Mouse (Mus musculus) megakaryocyte, adult 5-6 weeks (primary cell): ENCODE measurements around the gene Nipa1. TPM values are rescaled to one million over a fixed set of nuclear protein-coding genes. Genes with fewer than 3 reads are reported as not detected.
A peak's percentile ranks its signal among the peaks of the same experiment; 100 is the strongest.

ENCODE experiments used
- ATAC-seq: 2 replicates; pipeline ENCODE4 v1.8.0; 2016; ENCODE audit warnings: mild to moderate bottlenecking, inconsistent platforms; ENCODE audit not compliant: poor library complexity, severe bottlenecking
- total RNA-seq, 2 experiments: library from RNA; stranded (forward) in 1 of 2; stranded (reverse) in 1 of 2; fragments of 153-499, 151-499 nt in 1 of 2; fragments of 221-1000, 200-1000 nt in 1 of 2; gene quantifications; 2 replicates each; pipeline versions ENCODE4 v1.2.3 to v1.2.4; 2015 to 2017

Gene Nipa1
- total RNA-seq, 2 experiments from 2014 or later, result 0.44 to 0.67 TPM

GRCm38 (mm10) chr7:56011018-56011333, 8.8 kb downstream of the Nipa1 start:
- ATAC-seq, result no peak

GRCm38 (mm10) chr7:56010318-56011017, 9.3 kb downstream of the Nipa1 start:
- ATAC-seq, result no peak

GRCm38 (mm10) chr7:55998997-55999396, 20.8 kb downstream of the Nipa1 start:
- no peak for ATAC-seq

- no peak for ATAC-seq
Measured at GRCm38 (mm10) chr7:55995013-55995412, 24.7 kb downstream of the Nipa1 start.

- no peak for ATAC-seq
Measured at GRCm38 (mm10) chr7:55991858-55992257, 27.9 kb downstream of the Nipa1 start.

GRCm38 (mm10) chr7:55991129-55991528, 28.6 kb downstream of the Nipa1 start:
- ATAC-seq, result no peak

GRCm38 (mm10) chr7:55986526-55987214, 33.1 kb downstream of the Nipa1 start:
- ATAC-seq, result peak; percentile 99

- no peak for ATAC-seq
Measured at GRCm38 (mm10) chr7:55984754-55985153, 35.0 kb downstream of the Nipa1 start.

GRCm38 (mm10) chr7:55983107-55983506, 36.6 kb downstream of the Nipa1 start:
- no peak for ATAC-seq

- ATAC-seq, result no peak
Measured at GRCm38 (mm10) chr7:55982010-55982700, 37.6 kb downstream of the Nipa1 start.

GRCm38 (mm10) chr7:55981511-55981910, 38.2 kb downstream of the Nipa1 start:
- no peak for ATAC-seq

GRCm38 (mm10) chr7:55974429-55974828, 45.3 kb downstream of the Nipa1 start:
- ATAC-seq, result no peak

GRCm38 (mm10) chr7:55969415-55969814, 50.3 kb downstream of the Nipa1 start:
- ATAC-seq, result peak; percentile 54

- peak; percentile 93 for ATAC-seq
Measured at GRCm38 (mm10) chr7:55968258-55968901, 51.4 kb downstream of the Nipa1 start.

- ATAC-seq, result no peak
Measured at GRCm38 (mm10) chr7:55966866-55967460, 52.8 kb downstream of the Nipa1 start.

GRCm38 (mm10) chr7:55962004-55962908, 57.5 kb downstream of the Nipa1 start, which contains the start of gene Nipa2:
Gene Nipa2 (minus strand): TSS chr7:55962476.
- ATAC-seq, result peak; percentile 96

GRCm38 (mm10) chr7:55960506-55960905, 59.2 kb downstream of the Nipa1 start:
- no peak for ATAC-seq

GRCm38 (mm10) chr7:55959801-55960200, 60.0 kb downstream of the Nipa1 start:
- no peak for ATAC-seq

- ATAC-seq, result no peak
Measured at GRCm38 (mm10) chr7:55957916-55958315, 61.8 kb downstream of the Nipa1 start.

GRCm38 (mm10) chr7:55957178-55957577, 62.6 kb downstream of the Nipa1 start:
- ATAC-seq, result no peak
